Mouse (Mus musculus) left cerebral cortex, adult 11 months (tissue): Measurements from ENCODE around the gene Bend6.
"Not testable (repeated sequence)": the region's sequence is repeated elsewhere in the genome, so short reads cannot be mapped to it uniquely, and the experiment has no call there.

Source experiments
- DNase-seq: peaks from one replicate; pipeline ENCODE4 v3.0.0; 2022; ENCODE audit warnings: low spot score

The Bend6 gene

GRCm38 (mm10) chr1:33906927-33907326 lies 689 bp downstream of the Bend6 start:
- DNase-seq: no peak

- DNase-seq: no peak
Observed at GRCm38 (mm10) chr1:33906216-33906615, 1.4 kb downstream of the Bend6 start.

GRCm38 (mm10) chr1:33903587-33903986 lies 4.0 kb downstream of the Bend6 start:
- no peak for DNase-seq

- DNase-seq: no peak
Observed at GRCm38 (mm10) chr1:33900175-33900574, 7.4 kb downstream of the Bend6 start.

- DNase-seq: no peak
Observed at GRCm38 (mm10) chr1:33898373-33898772, 9.2 kb downstream of the Bend6 start.

- no peak for DNase-seq
Observed at GRCm38 (mm10) chr1:33897426-33897825, 10.2 kb downstream of the Bend6 start.

- no peak for DNase-seq
Observed at GRCm38 (mm10) chr1:33896666-33897065, 10.9 kb downstream of the Bend6 start.

- no peak for DNase-seq
Observed at GRCm38 (mm10) chr1:33896116-33896515, 11.5 kb downstream of the Bend6 start.

GRCm38 (mm10) chr1:33892784-33893183 lies 14.8 kb downstream of the Bend6 start:
- no peak for DNase-seq

GRCm38 (mm10) chr1:33883102-33883839 lies 24.3 kb downstream of the Bend6 start:
- DNase-seq: no peak

- DNase-seq: no peak
Observed at GRCm38 (mm10) chr1:33878170-33878569, 29.4 kb downstream of the Bend6 start.

GRCm38 (mm10) chr1:33876416-33876815 lies 31.2 kb downstream of the Bend6 start:
- DNase-seq: no peak

GRCm38 (mm10) chr1:33875691-33876090 lies 31.9 kb downstream of the Bend6 start:
- DNase-seq: no peak

- DNase-seq: no peak
Observed at GRCm38 (mm10) chr1:33873561-33873960, 34.1 kb downstream of the Bend6 start.

- no peak for DNase-seq
Observed at GRCm38 (mm10) chr1:33869437-33869836, 38.2 kb downstream of the Bend6 start.

- no peak for DNase-seq
Observed at GRCm38 (mm10) chr1:33869031-33869430, 38.6 kb downstream of the Bend6 start.

GRCm38 (mm10) chr1:33846807-33847206 lies 60.8 kb downstream of the Bend6 start:
- no peak for DNase-seq

GRCm38 (mm10) chr1:33843823-33844222 lies 63.8 kb downstream of the Bend6 start:
- DNase-seq: no peak

GRCm38 (mm10) chr1:33838952-33839351 lies 68.7 kb downstream of the Bend6 start:
- DNase-seq: not testable (repeated sequence)

GRCm38 (mm10) chr1:33830586-33830985 lies 77.0 kb downstream of the Bend6 start:
- no peak for DNase-seq

GRCm38 (mm10) chr1:33817931-33818330 lies 89.7 kb downstream of the Bend6 start:
- DNase-seq: no peak

GRCm38 (mm10) chr1:33813868-33814794 lies 93.5 kb downstream of the Bend6 start, which contains the start of gene Zfp451:
TSS of gene Zfp451 (minus strand) at chr1:33814595.
- DNase-seq: peak; percentile 77

GRCm38 (mm10) chr1:33813495-33813867 lies 94.1 kb downstream of the Bend6 start:
- DNase-seq: no peak
